Mouse (Mus musculus) ES-Bruce4 (cell line): ENCODE measurements around the gene Abca6. TPM values are rescaled to one million over a fixed set of nuclear protein-coding genes. Genes with fewer than 3 reads are reported as not detected.

Source experiments
- H3K27ac ChIP-seq: 2 replicates; pipeline ENCODE4 v1.5.1; 2012; ENCODE audit warnings: low read length, inconsistent platforms; ENCODE audit not compliant: insufficient read depth
- H3K27me3 ChIP-seq: 2 replicates; pipeline ENCODE4 v1.6.1; 2012; ENCODE audit warnings: mild to moderate bottlenecking, low read length, inconsistent platforms; ENCODE audit not compliant: control insufficient read depth, poor library complexity, insufficient read depth, severe bottlenecking
- H3K36me3 ChIP-seq: 2 replicates; pipeline ENCODE4 v1.6.1; 2012; ENCODE audit warnings: inconsistent platforms, mild to moderate bottlenecking, low read length, moderate library complexity; ENCODE audit not compliant: control insufficient read depth, poor library complexity, insufficient read depth, severe bottlenecking
- H3K4me1 ChIP-seq: one replicate; pipeline ENCODE4 v1.8.1; 2011; ENCODE audit warnings: low read length; ENCODE audit not compliant: control insufficient read depth, insufficient read depth
- H3K4me3 ChIP-seq: 2 replicates; pipeline ENCODE4 v1.5.1; 2011; ENCODE audit warnings: low read depth, mild to moderate bottlenecking, low read length
- H3K9ac ChIP-seq: 2 replicates; pipeline ENCODE4 v1.6.1; 2012; ENCODE audit warnings: low read depth, mild to moderate bottlenecking, inconsistent platforms; ENCODE audit not compliant: poor library complexity, severe bottlenecking
- H3K9me3 ChIP-seq: replicated peaks from 2 replicates; pipeline ENCODE4 v1.6.1; 2012; ENCODE audit warnings: mild to moderate bottlenecking, low read length, inconsistent platforms; ENCODE audit not compliant: control insufficient read depth, poor library complexity, insufficient read depth, severe bottlenecking
- CTCF ChIP-seq: IDR thresholded peaks from one replicate; pipeline ENCODE4 v1.8.1; 2011; ENCODE audit warnings: low read depth, low read length
- EP300 ChIP-seq: IDR thresholded peaks from 2 replicates; pipeline ENCODE4 v1.6.1; 2011; ENCODE audit warnings: low read depth, low read length; ENCODE audit not compliant: insufficient read depth
- POLR2A ChIP-seq: IDR thresholded peaks from one replicate; pipeline ENCODE4 v1.8.1; 2011; ENCODE audit warnings: low read length; ENCODE audit not compliant: insufficient read depth
- polyA plus RNA-seq: library from polyadenylated mRNA; stranded (reverse); fragments of >200 nt; gene quantifications from 2 replicates; pipeline ENCODE4 v1.2.4, GENCODE M21; 2011; ENCODE audit warnings: low read depth; ENCODE audit not compliant: missing spikeins, insufficient read depth, insufficient read length

Abca6 gene
- polyA plus RNA-seq, 1 experiment, result not detected

GRCm38 (mm10) chr11:110147640-110148039 lies 103.9 kb downstream of the Abca6 start:
- Histone ChIP-seq H3K27ac (no peak overlapping the region), H3K4me3 (no peak overlapping the region), H3K9ac (no peak overlapping the region), H3K9me3 (no peaks in the 10 kb centered on the region), H3K27me3 (no peaks in the 10 kb centered on the region), H3K4me1 (no peaks in the 10 kb centered on the region), H3K36me3 (no peaks in the 10 kb centered on the region)
- TF ChIP-seq POLR2A (no peak), EP300 (no peak), CTCF (no peak)

GRCm38 (mm10) chr11:110145421-110145820 lies 106.2 kb downstream of the Abca6 start:
- H3K9ac ChIP-seq, result no peak overlapping the region
- H3K27ac ChIP-seq, result no peak overlapping the region
- no peaks in the 10 kb centered on the region for H3K9me3 ChIP-seq
- no peak for TF ChIP-seq CTCF
- no peak for TF ChIP-seq EP300
- no peak for TF ChIP-seq POLR2A
- H3K4me3 ChIP-seq, result no peak overlapping the region
- no peaks in the 10 kb centered on the region for H3K4me1 ChIP-seq
- no peaks in the 10 kb centered on the region for H3K36me3 ChIP-seq
- no peaks in the 10 kb centered on the region for H3K27me3 ChIP-seq

- no peak overlapping the region for H3K27ac ChIP-seq
- no peaks in the 10 kb centered on the region for H3K27me3 ChIP-seq
- TF ChIP-seq CTCF (no peak), POLR2A (no peak), EP300 (no peak)
- no peaks in the 10 kb centered on the region for H3K4me1 ChIP-seq
- H3K36me3 ChIP-seq, result no peaks in the 10 kb centered on the region
- no peak overlapping the region for H3K4me3 ChIP-seq
- no peak overlapping the region for H3K9ac ChIP-seq
- no peaks in the 10 kb centered on the region for H3K9me3 ChIP-seq
Observed at GRCm38 (mm10) chr11:110130760-110131159, 120.8 kb downstream of the Abca6 start.

Other genes with a start within 250 kb of the Abca6 start
- gene Abca8a, start 155.8 kb downstream of the Abca6 start, polyA plus RNA-seq, result not detected in 2 replicates
- not detected in 2 replicates for gene Abca9, start 83.6 kb downstream of the Abca6 start, polyA plus RNA-seq
- gene Abca5, start 85.9 kb upstream of the Abca6 start, polyA plus RNA-seq, result 3.5 and 4.9 TPM in 2 replicates
- gene Map2k6, start 147.3 kb upstream of the Abca6 start, polyA plus RNA-seq, result 8.8 and 10.1 TPM in 2 replicates